20 mouse cellular contexts compared by ENCODE assay signal in the genomic region with DNA sequence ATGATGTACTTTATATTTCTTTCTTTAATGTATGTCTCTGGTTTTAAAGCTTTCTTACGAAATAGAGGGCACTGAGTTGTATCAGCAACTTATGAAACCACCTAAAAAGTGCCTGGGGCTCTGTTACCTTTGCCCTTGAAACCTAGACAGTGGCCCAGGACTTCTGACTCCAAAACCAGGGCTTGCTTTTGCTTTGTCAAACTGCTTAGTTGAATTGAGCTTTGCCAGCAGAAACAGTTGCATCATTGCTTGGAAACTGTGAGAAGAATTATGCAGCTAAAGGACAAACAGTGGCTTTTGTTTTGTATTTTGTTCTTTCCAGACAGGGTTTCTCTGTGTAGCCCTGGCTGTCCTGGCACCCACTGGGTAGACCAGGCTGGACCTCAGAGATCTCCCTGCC. TPM values are rescaled to one million over a fixed set of nuclear protein-coding genes. Genes with fewer than 3 reads are reported as not detected.
"Had no signal": no experiment of that assay in that cellular context is flagged by ENCODE, and none has a peak within 500 bp of the region (broad histone marks: within the 10 kb centered on the region; RNA-seq: fewer than 3 reads in every experiment).

No protein-coding gene starts in this region.

- H3K9me3 ChIP-seq: limb, embryonic 13.5 days; liver, embryonic 13.5 days; midbrain, embryonic 12.5 days; stomach, embryonic 15.5 days had no signal

- H3K4me3 ChIP-seq: limb, embryonic 13.5 days; liver, embryonic 13.5 days; midbrain, embryonic 12.5 days; stomach, embryonic 15.5 days had no signal

- H3K9ac ChIP-seq: limb, embryonic 13.5 days; liver, embryonic 13.5 days; midbrain, embryonic 12.5 days; stomach, embryonic 15.5 days had no signal

- H3K27me3 ChIP-seq: limb, embryonic 13.5 days; liver, embryonic 13.5 days; midbrain, embryonic 12.5 days; stomach, embryonic 15.5 days had no signal

- H3K36me3 ChIP-seq: stomach, embryonic 15.5 days had no signal

- H3K4me2 ChIP-seq: limb, embryonic 13.5 days; liver, embryonic 13.5 days; midbrain, embryonic 12.5 days; stomach, embryonic 15.5 days had no signal

- H3K27ac ChIP-seq: limb, embryonic 13.5 days; liver, embryonic 13.5 days; midbrain, embryonic 12.5 days; stomach, embryonic 15.5 days had no signal

- DNase-seq: kidney, adult 11 months; left cerebral cortex, postnatal 4 days; liver, embryonic 13.5 days; lung, adult 18-20 months; right cerebral cortex, postnatal 14 days; thymus, adult 2 months; thymus, postnatal 25 days had no signal

RNA-seq across cellular contexts. Expression of a gene that starts 50.7 kb away (rescaled TPM):
- total RNA-seq: layer of hippocampus, adult 18-20 months; layer of hippocampus, postnatal 10 days; left cerebral cortex, adult 18-20 months; left cerebral cortex, postnatal 10 days; left cerebral cortex, postnatal 4 days; midbrain, postnatal 0 days had no signal
- polyA plus RNA-seq: kidney, embryonic 16.5 days; limb, embryonic 13.5 days; liver, embryonic 13.5 days; lung, embryonic 16.5 days; midbrain, postnatal 0 days; neural tube, embryonic 14.5 days; spleen, adult 2 months; stomach, embryonic 15.5 days; thymus, adult 2 months; urinary bladder, adult 2 months had no signal
